Mouse (Mus musculus): ENCODE results near the gene Hist2h3c1.

- TF ChIP-seq POLR2A (IDR thresholded peaks at IDR 0.05; ENCODE audit: low read depth, low read length) (no peak), CTCF (IDR thresholded peaks at IDR 0.05; ENCODE audit: extremely low read depth, insufficient read depth, insufficient read length, insufficient replicate concordance) (no peak)
Measured at GRCm38 (mm10) chr3:96234914-96235313, 11.6 kb upstream of the Hist2h3c1 start.

All from spleen, adult 2 months (tissue).